Mouse (Mus musculus) lung, adult 18-20 months (tissue): ENCODE measurements around the gene Sstr5.

Experiments used
- DNase-seq, 2 experiments: peaks; one replicate each; pipeline ENCODE4 v3.0.0; 2022; ENCODE audit warnings: mixed read lengths in 2 of 2

Sstr5 gene

DNA sequence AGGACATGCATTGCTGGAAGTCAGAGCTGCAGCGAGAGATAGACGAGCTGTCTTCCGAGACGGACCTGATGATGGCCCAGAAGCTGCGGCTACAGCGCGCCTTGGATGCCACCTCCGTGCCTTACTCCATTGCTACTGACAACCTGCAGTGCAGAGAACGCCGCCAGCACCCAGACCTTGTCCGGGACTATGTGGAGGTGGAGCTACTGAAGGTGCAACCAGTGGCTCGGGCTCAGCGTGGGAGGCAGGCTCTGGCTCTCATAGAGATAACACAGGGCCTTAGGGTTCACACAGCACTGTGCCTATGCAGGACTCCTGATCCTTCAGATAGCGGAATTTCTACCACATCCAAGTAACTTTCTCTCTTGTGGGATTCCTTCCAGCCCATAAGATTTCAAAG lies 25.0 kb downstream of the Sstr5 start:
- DNase-seq: peak; percentile 18 to 50

DNA sequence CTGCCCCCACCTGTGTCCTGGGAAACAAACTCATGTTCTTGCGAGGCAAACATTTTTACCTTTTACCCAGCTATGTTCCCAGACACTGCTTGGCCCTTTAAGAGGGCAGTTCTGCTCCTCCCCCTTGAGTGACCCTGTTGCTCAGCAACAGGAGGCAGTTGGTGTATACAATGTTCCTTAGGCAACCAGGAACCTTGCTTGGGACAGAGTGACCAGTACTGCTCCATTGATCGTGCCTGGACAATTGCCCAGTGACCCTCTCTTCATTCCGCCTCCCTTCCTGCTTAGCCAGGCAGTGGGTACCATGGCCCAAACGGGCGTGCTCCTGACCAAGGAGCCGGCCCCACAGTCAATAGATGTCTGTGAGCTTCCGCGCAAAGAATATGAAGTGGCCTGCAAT lies 25.7 kb downstream of the Sstr5 start:
- DNase-seq: peak; percentile 64 to 81

- peak; percentile 40 to 54 for DNase-seq
Observed at GRCm38 (mm10) chr17:25469798-25470197, 27.3 kb downstream of the Sstr5 start.

GRCm38 (mm10) chr17:25468301-25468700 lies 28.8 kb downstream of the Sstr5 start:
- no peak for DNase-seq

DNA sequence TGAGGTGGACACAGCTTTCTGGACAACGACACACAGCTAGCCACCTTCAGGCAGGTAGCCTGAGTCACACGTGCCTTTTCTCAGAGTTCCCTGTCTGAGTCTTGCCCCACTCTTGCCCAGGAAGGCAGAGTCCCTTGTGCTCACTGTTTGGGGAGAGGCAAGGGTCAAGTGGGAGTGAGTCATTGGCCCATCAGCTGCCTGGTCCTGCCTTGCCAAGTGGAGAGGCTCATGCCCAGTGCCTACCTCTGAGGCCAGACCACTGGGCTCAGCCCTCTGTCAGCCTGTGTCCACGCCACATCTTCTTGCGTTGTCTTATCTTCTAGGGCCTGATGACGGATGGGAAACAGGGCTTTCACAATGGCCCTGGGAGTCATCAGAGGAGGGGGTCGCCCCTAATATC lies 29.3 kb downstream of the Sstr5 start:
- peak; percentile 27 to 59 for DNase-seq

DNA sequence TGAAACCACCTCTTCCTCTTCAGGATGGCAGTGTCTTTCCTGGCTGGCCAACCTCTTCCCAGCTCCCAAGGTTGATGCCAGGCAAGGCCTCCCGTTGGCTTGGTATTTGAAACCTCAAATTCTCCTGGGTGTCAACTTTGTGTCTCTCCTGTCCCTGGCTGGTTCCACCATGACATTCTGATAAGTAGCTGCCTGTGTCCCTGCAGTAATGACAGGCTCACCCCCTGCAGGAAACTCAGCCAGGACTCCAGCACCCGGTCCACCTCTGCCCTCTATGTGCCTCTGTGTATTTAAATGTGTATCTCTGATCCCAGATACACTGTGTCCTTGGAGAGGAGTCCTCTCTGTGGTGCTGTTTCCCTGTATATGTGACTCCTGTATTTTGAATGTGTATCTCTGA lies 30.8 kb downstream of the Sstr5 start:
- no peak for DNase-seq

- no peak for DNase-seq
Observed at GRCm38 (mm10) chr17:25464091-25464490, 33.0 kb downstream of the Sstr5 start.

GRCm38 (mm10) chr17:25463326-25463945 lies 33.7 kb downstream of the Sstr5 start:
- no peak for DNase-seq

- no peak for DNase-seq
Observed at GRCm38 (mm10) chr17:25462236-25462875, 34.7 kb downstream of the Sstr5 start.

DNA sequence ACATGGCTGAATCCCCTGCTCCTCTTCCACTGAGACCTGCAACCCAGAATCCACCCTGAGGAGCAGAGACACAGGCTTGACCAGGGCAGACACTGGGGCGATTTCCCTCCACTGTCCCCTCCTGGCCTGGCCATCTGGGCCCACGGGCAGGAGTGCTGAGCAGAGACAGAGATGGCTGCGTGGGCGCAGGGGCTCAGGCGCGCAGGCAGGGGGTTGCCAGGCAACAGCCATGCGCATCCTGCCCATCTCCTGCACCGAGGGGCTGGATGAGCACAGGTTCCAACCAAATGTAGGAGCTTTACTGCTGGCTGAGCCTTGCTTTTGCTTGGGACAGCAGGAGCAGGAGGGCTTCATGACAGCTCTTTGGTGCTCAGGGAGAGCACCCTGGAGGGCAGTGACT lies 40.5 kb downstream of the Sstr5 start:
- no peak for DNase-seq

- peak in 1 of 2 experiments; percentile 13 for DNase-seq
Observed at GRCm38 (mm10) chr17:25454272-25454671, 42.8 kb downstream of the Sstr5 start, which contains the start of gene Tekt4. Gene Tekt4, plus strand, starts transcription at chr17:25454615.

- DNase-seq: no peak
Observed at GRCm38 (mm10) chr17:25452246-25452965, 44.7 kb downstream of the Sstr5 start.

- DNase-seq: no peak
Observed at GRCm38 (mm10) chr17:25450329-25450728, 46.8 kb downstream of the Sstr5 start.

- DNase-seq: no peak
Observed at GRCm38 (mm10) chr17:25447865-25448264, 49.2 kb downstream of the Sstr5 start.

GRCm38 (mm10) chr17:25445841-25446240 lies 51.2 kb downstream of the Sstr5 start:
- DNase-seq: no peak

DNA sequence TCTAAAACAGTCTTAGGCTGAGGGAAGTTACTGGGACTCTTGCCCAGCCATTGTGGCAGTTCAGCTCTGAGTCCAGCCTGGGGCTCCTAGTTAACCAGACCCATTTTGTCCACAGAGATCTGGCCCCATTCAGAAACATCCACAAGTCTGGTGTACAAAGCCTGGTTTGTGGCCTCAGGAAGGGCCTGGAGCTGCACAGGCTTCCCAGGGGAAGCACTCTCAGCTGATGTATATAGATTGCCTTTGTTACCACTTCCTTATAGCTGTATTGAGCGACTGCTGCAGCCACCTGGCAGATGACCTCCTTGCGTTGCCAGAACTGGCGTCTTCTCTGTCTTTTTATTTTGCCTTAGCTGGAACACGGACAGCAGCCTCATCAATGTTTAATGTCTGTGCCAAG lies 52.0 kb downstream of the Sstr5 start:
- no peak for DNase-seq

DNA sequence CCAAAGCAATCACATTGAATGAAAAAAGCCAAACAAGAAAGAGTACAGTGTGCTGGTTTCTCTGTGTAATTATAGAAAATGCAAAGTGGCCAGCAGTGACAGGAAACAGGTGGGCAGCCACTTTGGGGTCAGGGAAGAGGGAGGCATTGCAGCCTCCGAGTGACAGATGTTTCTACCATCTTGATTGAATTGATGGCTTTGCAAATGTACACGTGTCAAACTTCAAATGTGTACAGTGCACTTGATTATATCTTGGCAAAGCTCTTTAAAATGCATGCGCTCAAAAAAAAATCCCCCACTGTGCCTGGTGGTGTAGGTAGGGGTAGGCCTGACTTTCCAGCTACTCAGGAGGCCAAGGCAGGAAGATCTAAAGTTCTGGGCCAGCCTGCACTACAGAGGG lies 54.2 kb downstream of the Sstr5 start:
- no peak for DNase-seq

DNA sequence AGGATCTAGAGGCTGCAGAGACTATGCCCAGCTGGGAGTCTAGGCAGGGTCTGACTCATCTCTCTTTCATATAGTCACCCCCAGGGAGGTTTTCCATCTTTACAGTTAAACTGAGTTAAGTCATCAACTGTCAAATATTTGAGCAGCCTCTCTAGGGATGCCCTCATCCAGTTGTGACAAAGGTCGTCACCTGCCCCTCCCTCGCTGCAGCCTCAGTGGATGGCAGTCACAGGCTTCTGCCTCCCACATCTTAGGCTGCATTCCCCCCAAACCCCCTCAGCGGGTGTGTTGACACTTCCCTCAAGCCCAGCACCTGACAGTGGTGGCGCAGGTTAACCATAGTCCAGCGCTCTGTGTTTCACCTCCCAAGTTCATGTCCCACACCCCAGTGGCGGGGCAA lies 55.7 kb downstream of the Sstr5 start:
- DNase-seq: no peak
